Mouse (Mus musculus): ENCODE measurements around the gene Cldn2.

GRCm38 (mm10) chrX:139762546-139762945, 38.1 kb upstream of the Cldn2 start:
- TF ChIP-seq CTCF (IDR thresholded peaks at IDR 0.05; ENCODE audit: low read depth, low read length) (peak; percentile 25), POLR2A (IDR thresholded peaks at IDR 0.05; ENCODE audit: extremely low read depth, insufficient read depth, low read length) (no peak)
